Comparison of ENCODE assay signal across 26 mouse cellular contexts in genomic region chr15:24161974-24162373, GRCm38 (mm10).
"Had no signal": no experiment of that assay in that cellular context is flagged by ENCODE, and none has a peak within 500 bp of the region (broad histone marks: within the 10 kb centered on the region; RNA-seq: fewer than 3 reads in every experiment).

No protein-coding gene starts in this region.

- DNase-seq: cerebellum, postnatal 10 days; cerebellum, postnatal 14 days; cerebellum, postnatal 25 days; cerebellum, postnatal 36 days; embryo, embryonic 11 days; forebrain, postnatal 0 days; gastrocnemius, adult 2 months; gastrocnemius, postnatal 10 days; gastrocnemius, postnatal 14 days; gastrocnemius, postnatal 25 days; gastrocnemius, postnatal 36 days; heart, adult 11 months; heart, adult 18-20 months; heart, adult 2 months had no signal

- H3K27me3 ChIP-seq: embryonic facial prominence, embryonic 12.5 days; embryonic facial prominence, embryonic 13.5 days; embryonic facial prominence, embryonic 15.5 days; forebrain, embryonic 12.5 days; forebrain, embryonic 13.5 days; forebrain, embryonic 15.5 days had no signal

- H3K4me1 ChIP-seq: embryonic facial prominence, embryonic 10.5 days; embryonic facial prominence, embryonic 12.5 days; embryonic facial prominence, embryonic 13.5 days; embryonic facial prominence, embryonic 15.5 days; forebrain, embryonic 10.5 days; forebrain, embryonic 12.5 days; forebrain, embryonic 13.5 days; forebrain, embryonic 15.5 days; heart, embryonic 10.5 days had no signal

- H3K9me3 ChIP-seq: embryonic facial prominence, embryonic 10.5 days; embryonic facial prominence, embryonic 12.5 days; embryonic facial prominence, embryonic 13.5 days; embryonic facial prominence, embryonic 15.5 days; forebrain, embryonic 10.5 days; forebrain, embryonic 12.5 days; forebrain, embryonic 13.5 days; forebrain, embryonic 15.5 days; heart, embryonic 10.5 days had no signal

- H3K4me3 ChIP-seq: embryonic facial prominence, embryonic 10.5 days; embryonic facial prominence, embryonic 12.5 days; embryonic facial prominence, embryonic 13.5 days; embryonic facial prominence, embryonic 15.5 days; erythroblast, embryonic 14.5 days; forebrain, embryonic 10.5 days; forebrain, embryonic 12.5 days; forebrain, embryonic 13.5 days; forebrain, embryonic 15.5 days; gastrocnemius, adult 2 months; heart, adult 2 months; heart, embryonic 10.5 days had no signal

- H3K9ac ChIP-seq: embryonic facial prominence, embryonic 12.5 days; embryonic facial prominence, embryonic 13.5 days; embryonic facial prominence, embryonic 15.5 days; forebrain, embryonic 12.5 days; forebrain, embryonic 13.5 days; forebrain, embryonic 15.5 days; forebrain, postnatal 0 days had no signal

- ATAC-seq: forebrain, embryonic 13.5 days; forebrain, embryonic 14.5 days; forebrain, embryonic 15.5 days; forebrain, embryonic 16.5 days; forebrain, postnatal 0 days had no signal

- H3K27ac ChIP-seq: embryonic facial prominence, embryonic 10.5 days; embryonic facial prominence, embryonic 12.5 days; embryonic facial prominence, embryonic 13.5 days; embryonic facial prominence, embryonic 15.5 days; forebrain, embryonic 10.5 days; forebrain, embryonic 12.5 days; forebrain, embryonic 13.5 days; forebrain, embryonic 15.5 days; gastrocnemius, adult 2 months; heart, adult 2 months; heart, embryonic 10.5 days had no signal

- H3K36me3 ChIP-seq: embryonic facial prominence, embryonic 10.5 days; embryonic facial prominence, embryonic 12.5 days; embryonic facial prominence, embryonic 13.5 days; embryonic facial prominence, embryonic 15.5 days; forebrain, embryonic 10.5 days; forebrain, embryonic 12.5 days; forebrain, embryonic 15.5 days; heart, embryonic 10.5 days had no signal

- H3K4me2 ChIP-seq: embryonic facial prominence, embryonic 12.5 days; embryonic facial prominence, embryonic 13.5 days; embryonic facial prominence, embryonic 15.5 days; forebrain, embryonic 12.5 days; forebrain, embryonic 13.5 days; forebrain, embryonic 15.5 days had no signal
